Mouse (Mus musculus): Measurements from ENCODE around the gene Olfr711. TPM values are rescaled to one million over a fixed set of nuclear protein-coding genes. Genes with fewer than 3 reads are reported as not detected.
"Not testable (repeated sequence)": the region's sequence is repeated elsewhere in the genome, so short reads cannot be mapped to it uniquely, and the experiment has no call there.

The Olfr711 gene
- not detected in 2 replicates for total RNA-seq (2015; ENCODE audit: low replicate concordance)
- total RNA-seq (2017; ENCODE audit: low replicate concordance), result not detected in 2 replicates

DNA sequence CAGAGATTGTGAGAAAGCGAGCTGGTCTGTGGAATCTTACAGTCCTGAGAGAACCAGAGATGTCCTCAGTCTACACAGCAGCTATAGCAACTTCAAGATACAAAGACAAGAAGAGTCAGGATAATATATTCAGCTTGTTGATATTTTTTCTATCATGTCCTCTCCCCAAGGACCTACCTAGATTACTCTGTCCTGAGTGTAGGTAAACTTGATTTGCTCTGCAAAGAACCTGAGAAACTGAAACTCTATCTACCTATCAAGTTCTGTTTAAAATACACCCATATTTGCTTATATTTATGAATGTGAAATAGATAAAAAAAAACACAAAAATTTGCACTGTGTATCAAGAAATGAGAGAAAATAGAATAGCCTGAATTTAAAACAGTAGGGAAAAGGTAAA lies at the start of gene Olfr711:
Gene Olfr711, minus strand, starts transcription at position 101 of the 400 bp plus-strand sequence.
- no peak for ATAC-seq (replicated peaks; ENCODE audit: low FRiP score, poor library complexity, severe bottlenecking)

DNA sequence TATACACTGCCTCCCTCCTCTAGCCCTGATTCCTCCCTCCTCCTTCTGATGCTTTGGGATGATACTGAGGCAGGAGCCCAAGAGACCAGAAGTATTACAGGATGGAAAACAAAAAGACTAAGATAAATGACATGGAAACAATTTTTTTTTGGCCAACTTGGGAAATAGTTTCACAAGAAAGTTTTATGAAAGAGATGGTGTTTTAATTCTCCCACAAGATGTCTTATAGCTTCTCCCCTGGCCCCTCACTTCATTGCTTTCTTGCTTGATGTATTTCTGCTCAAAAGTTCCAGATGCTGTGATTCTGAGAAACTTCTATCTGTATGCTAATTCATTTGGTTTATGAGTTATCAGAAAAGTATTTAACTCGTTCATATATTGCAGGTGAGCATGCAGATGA lies 30.7 kb upstream of the Olfr711 start, which contains the start of gene Olfr2:
Gene Olfr2, minus strand, starts transcription at position 101 of the 400 bp plus-strand sequence.
- ATAC-seq (replicated peaks; ENCODE audit: low FRiP score, poor library complexity, severe bottlenecking), result no peak

- ATAC-seq (replicated peaks; ENCODE audit: low FRiP score, poor library complexity, severe bottlenecking), result no peak
Measured at GRCm38 (mm10) chr7:107004169-107004568, 28.9 kb upstream of the Olfr711 start.

GRCm38 (mm10) chr7:107000798-107001197 lies 25.5 kb upstream of the Olfr711 start:
- ATAC-seq (replicated peaks; ENCODE audit: low FRiP score, poor library complexity, severe bottlenecking), result no peak

DNA sequence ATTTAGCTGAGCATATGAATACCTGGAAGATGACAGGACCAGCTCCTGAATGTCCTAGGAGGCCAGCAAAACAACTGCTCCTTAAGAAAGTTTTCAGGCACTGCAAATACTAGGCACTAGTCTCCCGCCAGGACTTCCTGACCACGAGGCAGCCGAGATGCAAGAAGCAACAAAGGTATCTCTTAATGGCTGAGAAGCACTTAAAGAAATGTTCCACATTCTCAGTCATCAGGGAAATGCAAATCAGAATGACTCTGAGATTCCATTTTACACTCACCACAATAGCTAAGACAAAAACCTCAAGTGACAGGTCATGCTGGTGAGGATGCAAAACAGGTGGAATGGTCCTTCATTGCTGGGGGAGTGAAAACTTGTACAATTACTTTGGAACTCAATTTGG lies 10.0 kb upstream of the Olfr711 start:
- no peak for ATAC-seq (replicated peaks; ENCODE audit: low FRiP score, poor library complexity, severe bottlenecking)

- not testable (repeated sequence) for ATAC-seq (replicated peaks; ENCODE audit: low FRiP score, poor library complexity, severe bottlenecking)
Measured at GRCm38 (mm10) chr7:106967503-106967902, 7.8 kb downstream of the Olfr711 start.

GRCm38 (mm10) chr7:106963837-106964236 lies 11.4 kb downstream of the Olfr711 start, which contains the start of gene Olfr6:
Gene Olfr6, minus strand, starts transcription at chr7:106963937.
- ATAC-seq (replicated peaks; ENCODE audit: low FRiP score, poor library complexity, severe bottlenecking), result no peak

DNA sequence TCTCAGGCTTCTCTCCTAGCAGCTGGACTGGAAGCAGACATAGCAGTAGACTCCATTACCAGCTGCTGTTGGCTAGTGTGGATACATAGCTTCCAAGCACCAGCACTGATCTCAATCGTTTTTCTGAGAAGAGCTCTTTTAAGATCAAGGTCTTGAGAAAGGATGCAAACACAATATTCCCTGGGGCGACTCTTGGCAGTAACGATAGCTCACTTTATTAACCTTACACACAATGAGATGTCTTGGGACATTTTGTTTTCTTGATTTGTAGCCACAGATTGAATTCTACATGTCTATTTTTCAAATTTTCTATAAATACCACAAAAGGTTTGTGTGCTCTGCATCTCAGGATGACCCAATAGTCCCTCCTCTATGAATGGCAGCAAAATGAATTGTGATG lies 27.0 kb downstream of the Olfr711 start, which contains the start of gene Olfr710:
Gene Olfr710, minus strand, starts transcription at position 101 of the 400 bp plus-strand sequence.
- no peak for ATAC-seq (replicated peaks; ENCODE audit: low FRiP score, poor library complexity, severe bottlenecking)

- no peak for ATAC-seq (replicated peaks; ENCODE audit: low FRiP score, poor library complexity, severe bottlenecking)
Measured at GRCm38 (mm10) chr7:106932119-106932518, 43.1 kb downstream of the Olfr711 start, which contains the start of gene Olfr709-ps1. Gene Olfr709-ps1, minus strand, starts transcription at chr7:106932219.

- not testable (repeated sequence) for ATAC-seq (replicated peaks; ENCODE audit: low FRiP score, poor library complexity, severe bottlenecking)
Measured at GRCm38 (mm10) chr7:106920961-106921360, 54.3 kb downstream of the Olfr711 start.

Other genes starting within 250 kb of the Olfr711 start
- gene Olfr697, start 233.0 kb downstream of the Olfr711 start, total RNA-seq (2015; ENCODE audit: low replicate concordance), result not detected in 2 replicates
- gene Olfr697, start 233.0 kb downstream of the Olfr711 start, total RNA-seq (2017; ENCODE audit: low replicate concordance), result not detected in 2 replicates
- gene Olfr698, start 220.1 kb downstream of the Olfr711 start, total RNA-seq (2015; ENCODE audit: low replicate concordance), result not detected in 2 replicates
- not detected in 2 replicates for gene Olfr698, start 220.1 kb downstream of the Olfr711 start, total RNA-seq (2017; ENCODE audit: low replicate concordance)
- not detected in 2 replicates for gene Olfr699, start 182.3 kb downstream of the Olfr711 start, total RNA-seq (2015; ENCODE audit: low replicate concordance)
- gene Olfr699, start 182.3 kb downstream of the Olfr711 start, total RNA-seq (2017; ENCODE audit: low replicate concordance), result not detected in 2 replicates
- not detected in 2 replicates for gene Olfr700, start 166.6 kb downstream of the Olfr711 start, total RNA-seq (2015; ENCODE audit: low replicate concordance)
- gene Olfr700, start 166.6 kb downstream of the Olfr711 start, total RNA-seq (2017; ENCODE audit: low replicate concordance), result not detected in 2 replicates
- not detected in 2 replicates for gene Olfr701, start 161.3 kb downstream of the Olfr711 start, total RNA-seq (2015; ENCODE audit: low replicate concordance)
- gene Olfr701, start 161.3 kb downstream of the Olfr711 start, total RNA-seq (2017; ENCODE audit: low replicate concordance), result 0.28 TPM in 1 of 2 replicates, not detected in the other
- not detected in 2 replicates for gene Olfr702, start 141.6 kb downstream of the Olfr711 start, total RNA-seq (2015; ENCODE audit: low replicate concordance)
- gene Olfr702, start 141.6 kb downstream of the Olfr711 start, total RNA-seq (2017; ENCODE audit: low replicate concordance), result not detected in 2 replicates
- not detected in 2 replicates for gene Olfr703, start 132.1 kb downstream of the Olfr711 start, total RNA-seq (2015; ENCODE audit: low replicate concordance)
- gene Olfr703, start 132.1 kb downstream of the Olfr711 start, total RNA-seq (2017; ENCODE audit: low replicate concordance), result not detected in 2 replicates
- gene Olfr704, start 112.3 kb downstream of the Olfr711 start, total RNA-seq (2015; ENCODE audit: low replicate concordance), result not detected in 2 replicates
- not detected in 2 replicates for gene Olfr704, start 112.3 kb downstream of the Olfr711 start, total RNA-seq (2017; ENCODE audit: low replicate concordance)
- gene Olfr705, start 98.6 kb downstream of the Olfr711 start, total RNA-seq (2015; ENCODE audit: low replicate concordance), result not detected in 2 replicates
- gene Olfr705, start 98.6 kb downstream of the Olfr711 start, total RNA-seq (2017; ENCODE audit: low replicate concordance), result not detected in 2 replicates
- gene Olfr706, start 87.3 kb downstream of the Olfr711 start, total RNA-seq (2015; ENCODE audit: low replicate concordance), result not detected in 2 replicates
- gene Olfr706, start 87.3 kb downstream of the Olfr711 start, total RNA-seq (2017; ENCODE audit: low replicate concordance), result 0.14 TPM in 1 of 2 replicates, not detected in the other
- gene Olfr707, start 74.2 kb downstream of the Olfr711 start, total RNA-seq (2015; ENCODE audit: low replicate concordance), result not detected in 2 replicates
- not detected in 2 replicates for gene Olfr707, start 74.2 kb downstream of the Olfr711 start, total RNA-seq (2017; ENCODE audit: low replicate concordance)
- not detected in 2 replicates for gene Olfr1532-ps1, start 67.5 kb downstream of the Olfr711 start, total RNA-seq (2015; ENCODE audit: low replicate concordance)
- gene Olfr1532-ps1, start 67.5 kb downstream of the Olfr711 start, total RNA-seq (2017; ENCODE audit: low replicate concordance), result not detected in 2 replicates
- gene Olfr709-ps1, start 43.2 kb downstream of the Olfr711 start, total RNA-seq (2015; ENCODE audit: low replicate concordance), result not detected in 2 replicates
- not detected in 2 replicates for gene Olfr709-ps1, start 43.2 kb downstream of the Olfr711 start, total RNA-seq (2017; ENCODE audit: low replicate concordance)
- not detected in 2 replicates for gene Olfr710, start 27.1 kb downstream of the Olfr711 start, total RNA-seq (2015; ENCODE audit: low replicate concordance)
- gene Olfr710, start 27.1 kb downstream of the Olfr711 start, total RNA-seq (2017; ENCODE audit: low replicate concordance), result not detected in 2 replicates
- gene Olfr6, start 11.5 kb downstream of the Olfr711 start, total RNA-seq (2015; ENCODE audit: low replicate concordance), result not detected in 2 replicates
- gene Olfr6, start 11.5 kb downstream of the Olfr711 start, total RNA-seq (2017; ENCODE audit: low replicate concordance), result not detected in 2 replicates
- not detected in 2 replicates for gene Olfr2, start 30.6 kb upstream of the Olfr711 start, total RNA-seq (2015; ENCODE audit: low replicate concordance)
- not detected in 2 replicates for gene Olfr2, start 30.6 kb upstream of the Olfr711 start, total RNA-seq (2017; ENCODE audit: low replicate concordance)
- not detected in 2 replicates for gene Olfr713, start 55.7 kb upstream of the Olfr711 start, total RNA-seq (2015; ENCODE audit: low replicate concordance)
- not detected in 2 replicates for gene Olfr713, start 55.7 kb upstream of the Olfr711 start, total RNA-seq (2017; ENCODE audit: low replicate concordance)
- not detected in 2 replicates for gene Olfr714, start 95.5 kb upstream of the Olfr711 start, total RNA-seq (2015; ENCODE audit: low replicate concordance)
- not detected in 2 replicates for gene Olfr714, start 95.5 kb upstream of the Olfr711 start, total RNA-seq (2017; ENCODE audit: low replicate concordance)
- gene Olfr17, start 117.8 kb upstream of the Olfr711 start, total RNA-seq (2015; ENCODE audit: low replicate concordance), result not detected in 2 replicates
- 0.56 TPM in 1 of 2 replicates, not detected in the other for gene Olfr17, start 117.8 kb upstream of the Olfr711 start, total RNA-seq (2017; ENCODE audit: low replicate concordance)
- gene Olfr715b, start 134.9 kb upstream of the Olfr711 start, total RNA-seq (2015; ENCODE audit: low replicate concordance), result not detected in 2 replicates
- not detected in 2 replicates for gene Olfr715b, start 134.9 kb upstream of the Olfr711 start, total RNA-seq (2017; ENCODE audit: low replicate concordance)
- not detected in 2 replicates for gene Olfr715, start 155.6 kb upstream of the Olfr711 start, total RNA-seq (2015; ENCODE audit: low replicate concordance)
- gene Olfr715, start 155.6 kb upstream of the Olfr711 start, total RNA-seq (2017; ENCODE audit: low replicate concordance), result not detected in 2 replicates
- not detected in 2 replicates for gene Olfr716, start 162.9 kb upstream of the Olfr711 start, total RNA-seq (2015; ENCODE audit: low replicate concordance)
- gene Olfr716, start 162.9 kb upstream of the Olfr711 start, total RNA-seq (2017; ENCODE audit: low replicate concordance), result not detected in 2 replicates
- not detected in 2 replicates for gene Nlrp14, start 191.5 kb upstream of the Olfr711 start, total RNA-seq (2015; ENCODE audit: low replicate concordance)
- gene Nlrp14, start 191.5 kb upstream of the Olfr711 start, total RNA-seq (2017; ENCODE audit: low replicate concordance), result not detected in 2 replicates
- not detected in 2 replicates for gene Rbmxl2, start 234.0 kb upstream of the Olfr711 start, total RNA-seq (2015; ENCODE audit: low replicate concordance)
- gene Rbmxl2, start 234.0 kb upstream of the Olfr711 start, total RNA-seq (2017; ENCODE audit: low replicate concordance), result not detected in 2 replicates